Mouse (Mus musculus): ENCODE data around the gene Ston2. TPM values are rescaled to one million over a fixed set of nuclear protein-coding genes. Genes with fewer than 3 reads are reported as not detected.
A peak's percentile ranks its signal among the peaks of the same experiment; 100 is the strongest.

The Ston2 gene
- polyA plus RNA-seq, 1 experiment from 2014 or later: 8.4 TPM

GRCm38 (mm10) chr12:91654399-91655122 lies 133.6 kb downstream of the Ston2 start:
- DNase-seq (ENCODE audit: low spot score, missing footprints) (no peak), ATAC-seq (ENCODE audit: low FRiP score) (no peak)
- H3K4me3 ChIP-seq (ENCODE audit: low read depth, low read length): no peak overlapping the region
- 91% methylated on average over 3 of the region's 3 CpGs for WGBS
- H3K9me3 ChIP-seq (ENCODE audit: control insufficient read depth, low read length): no peaks in the 10 kb centered on the region
- H3K36me3 ChIP-seq (ENCODE audit: control insufficient read depth, insufficient read depth, low read length): no peaks in the 10 kb centered on the region
- no peak overlapping the region for H3K27ac ChIP-seq (ENCODE audit: low read depth, low read length)
- no peaks in the 10 kb centered on the region for H3K4me1 ChIP-seq (ENCODE audit: control insufficient read depth, insufficient read depth, low read length)
- no peak overlapping the region for H3K4me2 ChIP-seq
- no peaks in the 10 kb centered on the region for H3K27me3 ChIP-seq (ENCODE audit: control insufficient read depth, insufficient read depth, low read length)
- no peak overlapping the region for H3K9ac ChIP-seq (ENCODE audit: low read length)

DNA sequence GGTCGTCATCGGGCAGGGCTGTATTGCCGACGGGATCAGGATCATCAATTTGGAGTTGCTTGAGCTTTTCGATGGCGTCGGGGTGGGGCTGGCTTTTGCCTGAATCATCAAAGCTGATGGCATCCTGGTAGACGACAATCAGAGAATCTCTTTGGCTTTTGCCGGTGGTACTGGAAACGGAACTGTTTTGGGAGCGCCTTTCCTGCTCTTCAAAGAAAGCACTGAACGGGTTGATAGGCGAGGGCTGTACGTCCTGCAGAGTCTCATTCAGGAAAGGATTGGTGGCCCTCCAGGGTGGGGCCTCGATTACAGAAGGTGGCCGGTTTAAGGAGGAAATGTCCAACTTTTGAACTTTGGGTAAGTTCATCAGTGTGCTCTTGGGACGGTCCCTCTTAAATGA lies 139.8 kb downstream of the Ston2 start:
- no peak for DNase-seq (ENCODE audit: low spot score, missing footprints)
- no peak overlapping the region for H3K4me3 ChIP-seq (ENCODE audit: low read depth, low read length)
- H3K27me3 ChIP-seq (ENCODE audit: control insufficient read depth, insufficient read depth, low read length): no peaks in the 10 kb centered on the region
- H3K27ac ChIP-seq (ENCODE audit: low read depth, low read length): no peak overlapping the region
- H3K36me3 ChIP-seq (ENCODE audit: control insufficient read depth, insufficient read depth, low read length): peaks cover 12% of the 10 kb centered on the region
- H3K4me2 ChIP-seq: no peak overlapping the region
- no peak overlapping the region for H3K9ac ChIP-seq (ENCODE audit: low read length)
- no peaks in the 10 kb centered on the region for H3K9me3 ChIP-seq (ENCODE audit: control insufficient read depth, low read length)
- no peak for ATAC-seq (ENCODE audit: low FRiP score)
- no peaks in the 10 kb centered on the region for H3K4me1 ChIP-seq (ENCODE audit: control insufficient read depth, insufficient read depth, low read length)
- WGBS: 96% methylated on average over 17 of the region's 17 CpGs

- Histone ChIP-seq H3K9ac (ENCODE audit: low read length) (no peak overlapping the region), H3K9me3 (ENCODE audit: control insufficient read depth, low read length) (no peaks in the 10 kb centered on the region), H3K36me3 (ENCODE audit: control insufficient read depth, insufficient read depth, low read length) (peaks cover 12% of the 10 kb centered on the region), H3K27me3 (ENCODE audit: control insufficient read depth, insufficient read depth, low read length) (no peaks in the 10 kb centered on the region), H3K4me3 (ENCODE audit: low read depth, low read length) (no peak overlapping the region), H3K4me1 (ENCODE audit: control insufficient read depth, insufficient read depth, low read length) (peaks cover 15% of the 10 kb centered on the region), H3K27ac (ENCODE audit: low read depth, low read length) (no peak overlapping the region), H3K4me2 (no peak overlapping the region)
- WGBS: 76% methylated on average over 6 of the region's 6 CpGs
- no peak for DNase-seq (ENCODE audit: low spot score, missing footprints)
- no peak for ATAC-seq (ENCODE audit: low FRiP score)
These were observed 142.6 kb downstream of the Ston2 start for GRCm38 (mm10) chr12:91645361-91646123.

DNA sequence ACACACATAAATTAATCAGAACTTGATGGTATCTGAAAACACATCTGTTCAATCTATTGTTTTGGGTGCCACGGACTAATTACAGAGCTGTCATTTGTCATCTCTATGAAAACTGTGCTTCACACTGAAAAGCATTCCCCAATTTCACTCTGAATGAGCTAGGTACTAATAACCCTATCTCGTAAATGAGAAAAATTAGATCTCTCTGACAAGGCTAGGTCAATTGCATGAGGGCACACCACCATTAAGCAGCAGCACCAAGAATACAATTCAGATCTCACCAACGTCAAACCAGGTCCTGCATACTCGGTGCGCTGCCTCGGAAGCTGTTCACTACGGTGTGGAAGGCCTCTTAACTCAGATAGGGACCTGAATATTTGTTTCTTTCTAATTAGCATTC lies 145.0 kb downstream of the Ston2 start:
- no peak for DNase-seq (ENCODE audit: low spot score, missing footprints)
- no peak for ATAC-seq (ENCODE audit: low FRiP score)

GRCm38 (mm10) chr12:91642426-91643093 lies 145.6 kb downstream of the Ston2 start:
- peaks cover 4% of the 10 kb centered on the region for H3K36me3 ChIP-seq (ENCODE audit: control insufficient read depth, insufficient read depth, low read length)
- H3K9me3 ChIP-seq (ENCODE audit: control insufficient read depth, low read length): no peaks in the 10 kb centered on the region
- 77% methylated on average over 12 of the region's 12 CpGs for WGBS
- H3K4me2 ChIP-seq: no peak overlapping the region; the same call in 1 of the 2 replicates
- H3K27ac ChIP-seq (ENCODE audit: low read depth, low read length): peak overlapping the region; percentile 9; the same call in 1 of the 2 replicates
- DNase-seq (ENCODE audit: low spot score, missing footprints) (no peak), ATAC-seq (ENCODE audit: low FRiP score) (no peak)
- no peak overlapping the region for H3K4me3 ChIP-seq (ENCODE audit: low read depth, low read length)
- H3K9ac ChIP-seq (ENCODE audit: low read length): no peak overlapping the region
- no peaks in the 10 kb centered on the region for H3K27me3 ChIP-seq (ENCODE audit: control insufficient read depth, insufficient read depth, low read length)
- peaks cover 15% of the 10 kb centered on the region for H3K4me1 ChIP-seq (ENCODE audit: control insufficient read depth, insufficient read depth, low read length)

More for the DNA sequence above, 145.0 kb downstream of the Ston2 start:
- 88% methylated on average over 7 of the region's 7 CpGs for WGBS
- H3K9me3 ChIP-seq (ENCODE audit: control insufficient read depth, low read length): no peaks in the 10 kb centered on the region
- H3K4me3 ChIP-seq (ENCODE audit: low read depth, low read length): no peak overlapping the region
- H3K4me2 ChIP-seq: no peak overlapping the region
- H3K4me1 ChIP-seq (ENCODE audit: control insufficient read depth, insufficient read depth, low read length): peaks cover 15% of the 10 kb centered on the region
- H3K9ac ChIP-seq (ENCODE audit: low read length): no peak overlapping the region
- H3K27ac ChIP-seq (ENCODE audit: low read depth, low read length): no peak overlapping the region
- peaks cover 10% of the 10 kb centered on the region for H3K36me3 ChIP-seq (ENCODE audit: control insufficient read depth, insufficient read depth, low read length)
- no peaks in the 10 kb centered on the region for H3K27me3 ChIP-seq (ENCODE audit: control insufficient read depth, insufficient read depth, low read length)

GRCm38 (mm10) chr12:91641631-91642141 lies 146.5 kb downstream of the Ston2 start:
- Histone ChIP-seq H3K27me3 (ENCODE audit: control insufficient read depth, insufficient read depth, low read length) (no peaks in the 10 kb centered on the region), H3K9me3 (ENCODE audit: control insufficient read depth, low read length) (no peaks in the 10 kb centered on the region), H3K4me3 (ENCODE audit: low read depth, low read length) (peak overlapping the region; percentile 4; the same call in 1 of the 2 replicates), H3K9ac (ENCODE audit: low read length) (peak overlapping the region; percentile 3), H3K36me3 (ENCODE audit: control insufficient read depth, insufficient read depth, low read length) (no peaks in the 10 kb centered on the region), H3K27ac (ENCODE audit: low read depth, low read length) (peak overlapping the region; percentile 20; the same call in 1 of the 2 replicates), H3K4me1 (ENCODE audit: control insufficient read depth, insufficient read depth, low read length) (peaks cover 15% of the 10 kb centered on the region), H3K4me2 (peak overlapping the region; percentile 39)
- ATAC-seq (ENCODE audit: low FRiP score) (peak; percentile 89), DNase-seq (ENCODE audit: low spot score, missing footprints) (peak; percentile 95)
- 5% methylated on average over 13 of the region's 13 CpGs for WGBS

- peak overlapping the region; percentile 4; the same call in 1 of the 2 replicates for H3K4me3 ChIP-seq (ENCODE audit: low read depth, low read length)
These were observed 147.1 kb downstream of the Ston2 start for GRCm38 (mm10) chr12:91641133-91641532.

DNA sequence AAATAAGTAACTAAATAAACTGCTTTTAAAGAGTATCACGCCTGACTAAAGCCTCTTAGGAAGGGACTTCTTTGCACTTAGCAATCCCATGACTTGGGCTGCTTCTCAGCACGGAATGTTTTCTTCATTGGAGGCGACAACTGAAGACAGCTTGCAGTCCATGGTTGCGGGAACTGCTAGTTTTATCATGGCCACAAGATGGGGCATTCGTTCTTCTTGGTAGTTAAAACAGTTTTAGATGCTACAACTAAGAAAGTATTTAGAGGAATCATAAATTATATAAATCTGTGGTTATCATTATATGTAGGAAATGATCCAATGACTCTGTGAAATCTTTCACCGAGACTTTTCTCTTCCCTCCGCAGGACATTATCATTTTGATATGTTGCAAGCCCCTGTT lies 147.5 kb downstream of the Ston2 start:
- no peak overlapping the region for H3K27ac ChIP-seq (ENCODE audit: low read depth, low read length)
- H3K9ac ChIP-seq (ENCODE audit: low read length): no peak overlapping the region
- no peaks in the 10 kb centered on the region for H3K27me3 ChIP-seq (ENCODE audit: control insufficient read depth, insufficient read depth, low read length)
- ATAC-seq (ENCODE audit: low FRiP score) (0 out of 2 replicates have a peak, but pooled peaks have one; percentile 10), DNase-seq (ENCODE audit: low spot score, missing footprints) (peak; percentile 92)
- H3K4me3 ChIP-seq (ENCODE audit: low read depth, low read length): no peak overlapping the region
- H3K9me3 ChIP-seq (ENCODE audit: control insufficient read depth, low read length): no peaks in the 10 kb centered on the region
- H3K4me1 ChIP-seq (ENCODE audit: control insufficient read depth, insufficient read depth, low read length): peaks cover 15% of the 10 kb centered on the region
- no peaks in the 10 kb centered on the region for H3K36me3 ChIP-seq (ENCODE audit: control insufficient read depth, insufficient read depth, low read length)
- WGBS: 50% methylated on average over 7 of the region's 7 CpGs
- peak overlapping the region; percentile 39; the same call in 1 of the 2 replicates for H3K4me2 ChIP-seq

More at GRCm38 (mm10) chr12:91641133-91641532, 147.1 kb downstream of the Ston2 start:
- peaks cover 15% of the 10 kb centered on the region for H3K4me1 ChIP-seq (ENCODE audit: control insufficient read depth, insufficient read depth, low read length)
- no peaks in the 10 kb centered on the region for H3K27me3 ChIP-seq (ENCODE audit: control insufficient read depth, insufficient read depth, low read length)
- DNase-seq (ENCODE audit: low spot score, missing footprints) (no peak), ATAC-seq (ENCODE audit: low FRiP score) (peak; percentile 34)
- H3K27ac ChIP-seq (ENCODE audit: low read depth, low read length): no peak overlapping the region; the same call in 1 of the 2 replicates
- H3K9ac ChIP-seq (ENCODE audit: low read length): peak overlapping the region; percentile 3
- 35% methylated on average over 7 of the region's 7 CpGs for WGBS
- no peaks in the 10 kb centered on the region for H3K36me3 ChIP-seq (ENCODE audit: control insufficient read depth, insufficient read depth, low read length)
- peak overlapping the region; percentile 39 for H3K4me2 ChIP-seq
- no peaks in the 10 kb centered on the region for H3K9me3 ChIP-seq (ENCODE audit: control insufficient read depth, low read length)
